ENCODE assay signal across 8 mouse cellular contexts in genomic region chr1:64690213-64691013, GRCm38 (mm10). TPM values are rescaled to one million over a fixed set of nuclear protein-coding genes. Genes with fewer than 3 reads are reported as not detected.
DNase-seq lines count a peak whose midpoint lies in the region; ATAC-seq and TF ChIP-seq lines count a peak whose summit lies in the region.

Gene Ccnyl1 (plus strand): TSS chr1:64690455.

- whole genome bisulfite sequencing in forebrain, embryonic 13.5 days, result under 1% methylated on average over 54 of the region's 71 CpGs
- under 1% methylated on average over 70 of the region's 71 CpGs for WGBS in large intestine, adult 2 months
- under 1% methylated on average over 61 of the region's 71 CpGs for WGBS in liver, postnatal 0 days (ENCODE audit: insufficient replicate concordance)
- under 1% methylated on average over 61 of the region's 71 CpGs for WGBS in neural tube, embryonic 14.5 days

- H3K9me3 ChIP-seq in ES-Bruce4 (replicated peaks; ENCODE audit: control insufficient read depth, insufficient read depth, low read length, poor library complexity, severe bottlenecking), result no peaks in the 10 kb centered on the region
- no peaks in the 10 kb centered on the region for H3K9me3 ChIP-seq in forebrain, embryonic 13.5 days (replicated peaks)
- no peaks in the 10 kb centered on the region for H3K9me3 ChIP-seq in liver, postnatal 0 days (ENCODE audit: low read length)
- H3K9me3 ChIP-seq in neural tube, embryonic 14.5 days (ENCODE audit: control insufficient read depth, low read length), result no peaks in the 10 kb centered on the region

- TF ChIP-seq CTCF in ES-Bruce4 (IDR thresholded peaks at IDR 0.05; ENCODE audit: low read depth, low read length), result no peak
- TF ChIP-seq CTCF in liver, postnatal 0 days (IDR thresholded peaks at IDR 0.05; ENCODE audit: low read depth), result no peak

- H3K27me3 ChIP-seq in ES-Bruce4 (ENCODE audit: control insufficient read depth, insufficient read depth, low read length, poor library complexity, severe bottlenecking), result no peaks in the 10 kb centered on the region
- no peaks in the 10 kb centered on the region for H3K27me3 ChIP-seq in forebrain, embryonic 13.5 days
- H3K27me3 ChIP-seq in liver, postnatal 0 days (ENCODE audit: insufficient read depth, low read length), result 0 out of 2 replicates have a peak, but pooled peaks cover 2% of the 10 kb centered on the region
- H3K27me3 ChIP-seq in neural tube, embryonic 14.5 days (ENCODE audit: control insufficient read depth, insufficient read depth, low read length), result no peaks in the 10 kb centered on the region

- 0 out of 2 replicates have a peak within 1 kb of the TSS, but pooled peaks have one; percentile 13 for H3K27ac ChIP-seq in ES-Bruce4 (ENCODE audit: insufficient read depth, low read length)
- peak within 1 kb of the TSS; percentile 54 for H3K27ac ChIP-seq in forebrain, embryonic 13.5 days
- peak within 1 kb of the TSS; percentile 81 for H3K27ac ChIP-seq in liver, postnatal 0 days (ENCODE audit: low read depth)
- H3K27ac ChIP-seq in neural tube, embryonic 14.5 days (ENCODE audit: low read depth, low read length), result peak within 1 kb of the TSS; percentile 73

- peak within 1 kb of the TSS; percentile 95 for H3K9ac ChIP-seq in ES-Bruce4 (ENCODE audit: low read depth, poor library complexity, severe bottlenecking)
- peak within 1 kb of the TSS; percentile 89 for H3K9ac ChIP-seq in forebrain, embryonic 13.5 days
- H3K9ac ChIP-seq in liver, postnatal 0 days (replicated peaks), result peak within 1 kb of the TSS; percentile 86
- H3K9ac ChIP-seq in neural tube, embryonic 14.5 days (replicated peaks; ENCODE audit: low read depth, low read length), result peak within 1 kb of the TSS; percentile 78

- peak; percentile 99 for DNase-seq in heart, postnatal 10 days
- DNase-seq in large intestine, adult 2 months (ENCODE audit: low read depth, low spot score), result peak; percentile 80
- peak; percentile 99 for DNase-seq in liver, postnatal 0 days
- peak; percentile 99 for DNase-seq in testis, postnatal 10 days (ENCODE audit: low spot score)

- peak; percentile 79 for TF ChIP-seq POLR2A in ES-Bruce4 (IDR thresholded peaks at IDR 0.05; ENCODE audit: insufficient read depth, low read length)

- H3K4me2 ChIP-seq in forebrain, embryonic 13.5 days, result peak within 1 kb of the TSS; percentile 78
- H3K4me2 ChIP-seq in liver, postnatal 0 days (ENCODE audit: low read depth, low read length), result peak within 1 kb of the TSS; percentile 99
- peak within 1 kb of the TSS; percentile 92 for H3K4me2 ChIP-seq in neural tube, embryonic 14.5 days (ENCODE audit: low read depth, low read length)

- H3K36me3 ChIP-seq in ES-Bruce4 (ENCODE audit: control insufficient read depth, insufficient read depth, low read length, poor library complexity, severe bottlenecking), result no peaks in the 10 kb centered on the region; the same call in 1 of the 2 replicates
- no peaks in the 10 kb centered on the region for H3K36me3 ChIP-seq in forebrain, embryonic 13.5 days (ENCODE audit: poor library complexity, severe bottlenecking)
- no peaks in the 10 kb centered on the region for H3K36me3 ChIP-seq in liver, postnatal 0 days (replicated peaks; ENCODE audit: insufficient read depth, low read length)
- H3K36me3 ChIP-seq in neural tube, embryonic 14.5 days (ENCODE audit: control insufficient read depth, insufficient read depth, low read length), result no peaks in the 10 kb centered on the region

- H3K4me3 ChIP-seq in ES-Bruce4 (ENCODE audit: low read depth, low read length), result peak within 1 kb of the TSS; percentile 91
- H3K4me3 ChIP-seq in forebrain, embryonic 13.5 days, result peak within 1 kb of the TSS; percentile 92
- H3K4me3 ChIP-seq in liver, postnatal 0 days (ENCODE audit: low read depth, low read length), result peak within 1 kb of the TSS; percentile 87
- peak within 1 kb of the TSS; percentile 94 for H3K4me3 ChIP-seq in neural tube, embryonic 14.5 days (ENCODE audit: low read depth, low read length)

- peaks cover 3% of the 10 kb centered on the region for H3K4me1 ChIP-seq in ES-Bruce4 (ENCODE audit: control insufficient read depth, insufficient read depth, low read length)
- peaks cover 29% of the 10 kb centered on the region for H3K4me1 ChIP-seq in forebrain, embryonic 13.5 days
- peaks cover 20% of the 10 kb centered on the region for H3K4me1 ChIP-seq in liver, postnatal 0 days (ENCODE audit: insufficient read depth)
- H3K4me1 ChIP-seq in neural tube, embryonic 14.5 days (ENCODE audit: control insufficient read depth, insufficient read depth, low read length), result peaks cover 15% of the 10 kb centered on the region

- no peak for TF ChIP-seq EP300 in ES-Bruce4 (IDR thresholded peaks at IDR 0.05; ENCODE audit: insufficient read depth, low read depth, low read length)
- no peak; the same call in 1 of the 2 replicates for TF ChIP-seq EP300 in liver, postnatal 0 days (IDR thresholded peaks at IDR 0.05; ENCODE audit: low read depth)

- intact Hi-C loops in heart, postnatal 10 days (cut with DNase I), result loop anchor here (1.0 to 10.0 kb wide), 4 partner anchors 31 to 243 kb away; partner anchors contain the start of genes Creb1 and Mettl21a

- peak; percentile 100 for ATAC-seq in cerebellum, adult (ENCODE audit: insufficient number of reproducible peaks, low FRiP score, low TSS enrichment)
- ATAC-seq in forebrain, embryonic 13.5 days, result peak; percentile 100
- ATAC-seq in liver, postnatal 0 days, result peak; percentile 98
- peak; percentile 100 for ATAC-seq in neural tube, embryonic 14.5 days (ENCODE audit: low read depth)

RNA-seq across cellular contexts. Expression of gene Ccnyl1, which starts in this region (rescaled TPM):
- polyA plus RNA-seq in ES-Bruce4 (2011; ENCODE audit: insufficient read depth, insufficient read length, low read depth, missing spikeins), result 29.2 and 31.6 TPM in 2 replicates
- 4.2 and 4.3 TPM in 2 replicates for polyA plus RNA-seq in forebrain, embryonic 13.5 days (2015; fragmentation: Nextera tagmentation; extraction: Ambion mirVana)
- total RNA-seq in heart, postnatal 10 days (2021), result 10 to 100 TPM; 24.0 to 27.6 TPM
- polyA plus RNA-seq in large intestine, adult 2 months (2012; rRNA removed), result 11.3 and 21.9 TPM in 2 replicates
- polyA plus RNA-seq in liver, postnatal 0 days (2015; fragmentation: Nextera tagmentation; extraction: Ambion mirVana), result 0.89 and 1.3 TPM in 2 replicates
- 6.4 and 6.9 TPM in 2 replicates for polyA plus RNA-seq in neural tube, embryonic 14.5 days (2014; fragmentation: Nextera tagmentation; extraction: Ambion mirVana)

Comparison
In these comparisons a context has a peak if more than half of its experiments do, and no peak if none do; other contexts are left out.
1. Peak in every context shown above with its lines: DNase-seq, ATAC-seq, H3K4me3 ChIP-seq and H3K27ac ChIP-seq.
2. H3K27ac ChIP-seq: peak in every context shown above with its lines; median percentile 81 in liver, postnatal 0 days; 73 in neural tube, embryonic 14.5 days; 54 in forebrain, embryonic 13.5 days; 13 in ES-Bruce4.